Mouse (Mus musculus): ENCODE data around the gene Gramd1b. TPM values are rescaled to one million over a fixed set of nuclear protein-coding genes. Genes with fewer than 3 reads are reported as not detected.

Gramd1b gene
- polyA plus RNA-seq, 1 experiment from 2014 or later = 4.0 TPM

DNA sequence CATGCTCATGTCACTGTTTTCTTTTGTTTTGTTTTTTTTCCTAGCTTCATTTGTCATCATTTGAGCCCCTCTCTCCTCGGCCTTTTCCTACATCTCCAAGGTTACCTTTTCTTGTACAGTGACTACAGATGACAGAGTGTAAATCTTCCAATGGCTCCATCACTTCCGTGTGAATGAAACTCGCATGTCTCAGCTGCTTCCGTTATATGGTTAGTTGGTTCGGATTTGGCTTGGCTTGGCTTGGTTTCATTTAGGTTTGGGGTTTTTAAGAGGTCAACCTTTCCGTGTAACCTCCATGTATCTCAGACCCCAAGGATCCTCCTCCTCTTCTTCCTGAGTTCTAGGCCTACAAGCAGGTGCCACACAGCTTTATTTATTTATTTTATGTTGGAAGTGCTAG lies 77.3 kb downstream of the Gramd1b start:
- Histone ChIP-seq H3K36me3 (no peaks in the 10 kb centered on the region), H3K4me1 (no peaks in the 10 kb centered on the region), H3K9ac (no peak overlapping the region), H3K4me2 (no peak overlapping the region), H3K27ac (no peak overlapping the region), H3K27me3 (replicated peaks) (no peaks in the 10 kb centered on the region), H3K9me3 (no peaks in the 10 kb centered on the region), H3K4me3 (replicated peaks) (no peak overlapping the region)
- ATAC-seq (ENCODE audit: insufficient read depth, low FRiP score, low read depth) = no peak
- WGBS = 91% methylated on average over 6 of the region's 6 CpGs

DNA sequence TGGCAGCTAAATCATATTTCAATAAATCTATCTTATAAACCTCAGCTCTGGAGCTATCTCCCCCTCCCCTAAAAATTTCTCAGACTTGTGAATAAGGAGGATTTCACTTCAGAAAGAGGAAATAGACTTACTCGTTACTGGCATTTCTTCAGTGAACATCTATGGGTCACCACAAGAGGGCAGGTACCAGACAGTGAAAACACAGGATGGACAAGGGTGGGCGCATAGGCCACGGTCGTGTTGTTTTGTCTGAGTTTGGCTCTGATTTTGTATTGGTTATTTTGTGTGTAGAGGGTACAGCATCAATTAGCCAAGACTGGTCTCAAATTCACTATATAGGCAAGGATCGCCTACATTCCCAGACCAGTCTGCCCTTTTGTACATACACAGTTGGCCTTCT lies 79.0 kb downstream of the Gramd1b start:
- 65% methylated on average over 5 of the region's 5 CpGs for WGBS
- no peaks in the 10 kb centered on the region for H3K4me1 ChIP-seq

DNA sequence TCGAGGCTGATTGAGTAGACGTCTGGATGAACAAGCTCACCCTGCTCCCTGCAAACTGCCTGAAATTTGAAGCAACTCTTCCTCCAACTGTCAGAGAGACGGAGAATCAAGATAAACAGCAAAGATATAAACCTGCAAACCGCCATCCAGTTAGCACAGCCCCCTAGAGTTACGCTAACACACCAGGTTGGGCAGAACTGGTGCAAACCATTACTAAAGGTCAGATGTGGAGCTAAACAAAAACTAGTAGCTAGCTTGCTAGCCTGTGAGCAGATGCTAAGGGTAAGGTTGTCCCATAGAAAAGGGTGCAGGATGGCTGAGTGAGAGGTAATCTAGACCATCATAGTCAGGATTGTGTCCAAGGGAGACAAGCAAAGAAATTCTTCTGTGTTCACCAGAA lies 80.4 kb downstream of the Gramd1b start:
- Histone ChIP-seq H3K27me3 (replicated peaks) (no peaks in the 10 kb centered on the region), H3K9ac (no peak overlapping the region), H3K9me3 (no peaks in the 10 kb centered on the region), H3K4me1 (no peaks in the 10 kb centered on the region), H3K27ac (no peak overlapping the region), H3K4me3 (replicated peaks) (no peak overlapping the region), H3K4me2 (no peak overlapping the region), H3K36me3 (no peaks in the 10 kb centered on the region)
- WGBS = 57% methylated on average over 5 of the region's 5 CpGs
- ATAC-seq (ENCODE audit: insufficient read depth, low FRiP score, low read depth) = no peak

More for the DNA sequence above, 79.0 kb downstream of the Gramd1b start:
- ATAC-seq (ENCODE audit: insufficient read depth, low FRiP score, low read depth) = no peak
- Histone ChIP-seq H3K27ac (no peak overlapping the region), H3K36me3 (no peaks in the 10 kb centered on the region), H3K4me3 (replicated peaks) (no peak overlapping the region), H3K9me3 (no peaks in the 10 kb centered on the region), H3K27me3 (replicated peaks) (no peaks in the 10 kb centered on the region), H3K4me2 (no peak overlapping the region), H3K9ac (no peak overlapping the region)

GRCm38 (mm10) chr9:40450417-40450714 lies 80.8 kb downstream of the Gramd1b start:
- H3K36me3 ChIP-seq = no peaks in the 10 kb centered on the region
- no peak overlapping the region for H3K27ac ChIP-seq
- H3K27me3 ChIP-seq (replicated peaks) = no peaks in the 10 kb centered on the region
- no peaks in the 10 kb centered on the region for H3K9me3 ChIP-seq
- no peak overlapping the region for H3K4me3 ChIP-seq (replicated peaks)
- 44% methylated on average over 7 of the region's 7 CpGs for WGBS
- no peak for ATAC-seq (ENCODE audit: insufficient read depth, low FRiP score, low read depth)
- no peak overlapping the region for H3K9ac ChIP-seq
- H3K4me1 ChIP-seq = no peaks in the 10 kb centered on the region
- no peak overlapping the region for H3K4me2 ChIP-seq

DNA sequence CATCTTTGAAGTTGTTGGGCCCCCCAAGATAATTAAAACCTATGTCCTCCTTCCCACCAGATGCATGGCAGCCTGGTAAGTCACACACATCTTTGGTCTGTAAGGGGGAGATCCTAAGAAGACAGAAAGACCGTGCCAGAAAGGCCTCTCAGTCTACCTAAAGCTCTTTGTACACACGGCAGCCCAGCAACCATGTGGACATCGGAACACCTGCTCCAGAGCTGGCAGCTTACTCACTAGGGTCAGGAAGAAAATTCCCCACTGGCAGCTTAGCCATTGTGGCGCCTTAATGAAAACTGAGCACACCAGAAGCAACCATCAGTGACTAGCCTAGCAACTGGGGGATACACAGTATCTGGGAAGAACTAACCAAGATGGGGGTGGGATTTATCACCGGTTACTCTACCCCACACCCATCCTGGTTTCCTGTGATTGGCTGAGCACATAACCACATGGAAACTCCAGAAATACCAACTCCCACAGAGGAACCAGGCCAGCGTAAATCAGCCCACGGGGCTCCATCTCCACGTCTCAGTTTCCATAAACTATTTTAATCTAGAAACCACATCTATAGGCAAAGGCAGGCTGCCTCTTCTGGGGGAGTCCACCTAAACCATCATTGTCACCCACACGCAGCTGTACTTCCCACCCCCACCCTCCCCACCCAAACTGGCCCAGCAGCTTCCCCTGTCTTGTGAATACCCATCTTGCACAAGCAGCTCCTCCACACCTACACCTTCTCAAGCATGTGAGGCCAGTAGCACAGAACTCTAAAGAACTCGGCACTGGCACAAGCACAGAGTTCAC lies 81.4 kb downstream of the Gramd1b start:
- 56% methylated on average over 10 of the region's 10 CpGs for WGBS
- H3K27ac ChIP-seq = no peak overlapping the region; the same call in 1 of the 2 replicates
- no peak for ATAC-seq (ENCODE audit: insufficient read depth, low FRiP score, low read depth)

GRCm38 (mm10) chr9:40448646-40449243 lies 82.4 kb downstream of the Gramd1b start:
- 92% methylated on average over 2 of the region's 2 CpGs for WGBS
- Histone ChIP-seq H3K36me3 (no peaks in the 10 kb centered on the region), H3K9ac (no peak overlapping the region), H3K4me1 (no peaks in the 10 kb centered on the region), H3K27me3 (replicated peaks) (no peaks in the 10 kb centered on the region), H3K4me2 (no peak overlapping the region), H3K9me3 (no peaks in the 10 kb centered on the region), H3K4me3 (replicated peaks) (no peak overlapping the region), H3K27ac (no peak overlapping the region)
- no peak for ATAC-seq (ENCODE audit: insufficient read depth, low FRiP score, low read depth)

More for the DNA sequence above, 81.4 kb downstream of the Gramd1b start:
- Histone ChIP-seq H3K4me2 (no peak overlapping the region), H3K36me3 (no peaks in the 10 kb centered on the region), H3K27me3 (replicated peaks) (no peaks in the 10 kb centered on the region), H3K9me3 (no peaks in the 10 kb centered on the region), H3K4me3 (replicated peaks) (no peak overlapping the region), H3K9ac (no peak overlapping the region), H3K4me1 (no peaks in the 10 kb centered on the region)

DNA sequence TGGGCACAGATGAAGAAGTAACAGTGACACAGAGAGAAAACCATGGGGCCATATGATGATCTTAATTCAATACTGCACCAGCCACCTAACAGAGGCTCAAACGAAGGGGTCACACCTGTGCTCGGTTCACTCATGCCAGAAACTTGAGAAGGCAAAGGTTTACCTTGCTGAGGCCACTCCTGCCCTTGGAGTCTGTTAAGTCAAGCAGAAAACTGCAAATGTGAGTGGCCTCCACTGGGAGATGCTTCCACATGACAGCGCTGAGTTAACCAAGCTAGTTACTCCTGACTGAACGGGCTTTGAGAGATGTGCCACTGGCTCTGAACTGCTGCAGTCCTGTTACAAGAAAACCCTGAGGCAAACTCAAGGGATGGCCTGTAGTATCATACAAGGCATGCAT lies 83.9 kb downstream of the Gramd1b start:
- Histone ChIP-seq H3K4me3 (replicated peaks) (no peak overlapping the region), H3K4me2 (no peak overlapping the region), H3K36me3 (no peaks in the 10 kb centered on the region), H3K9ac (no peak overlapping the region), H3K9me3 (no peaks in the 10 kb centered on the region), H3K27me3 (replicated peaks) (no peaks in the 10 kb centered on the region), H3K27ac (no peak overlapping the region), H3K4me1 (no peaks in the 10 kb centered on the region)
- 69% methylated on average over 4 of the region's 4 CpGs for WGBS
- ATAC-seq (ENCODE audit: insufficient read depth, low FRiP score, low read depth) = no peak

GRCm38 (mm10) chr9:40444961-40445360 lies 86.2 kb downstream of the Gramd1b start:
- Histone ChIP-seq H3K27me3 (replicated peaks) (no peaks in the 10 kb centered on the region), H3K4me1 (no peaks in the 10 kb centered on the region), H3K4me2 (no peak overlapping the region), H3K4me3 (replicated peaks) (no peak overlapping the region), H3K9ac (no peak overlapping the region), H3K27ac (no peak overlapping the region), H3K36me3 (no peaks in the 10 kb centered on the region), H3K9me3 (no peaks in the 10 kb centered on the region)
- ATAC-seq (ENCODE audit: insufficient read depth, low FRiP score, low read depth) = no peak
- 89% methylated on average over 6 of the region's 6 CpGs for WGBS

GRCm38 (mm10) chr9:40442784-40443183 lies 88.4 kb downstream of the Gramd1b start:
- WGBS = 58% methylated on average over 5 of the region's 5 CpGs
- H3K9me3 ChIP-seq = no peaks in the 10 kb centered on the region
- no peak overlapping the region for H3K4me2 ChIP-seq
- H3K9ac ChIP-seq = no peak overlapping the region
- H3K36me3 ChIP-seq = no peaks in the 10 kb centered on the region
- no peaks in the 10 kb centered on the region for H3K27me3 ChIP-seq (replicated peaks)
- H3K4me1 ChIP-seq = no peaks in the 10 kb centered on the region
- ATAC-seq (ENCODE audit: insufficient read depth, low FRiP score, low read depth) = no peak
- H3K4me3 ChIP-seq (replicated peaks) = no peak overlapping the region
- H3K27ac ChIP-seq = no peak overlapping the region

- H3K4me3 ChIP-seq (replicated peaks) = no peak overlapping the region
- no peak overlapping the region for H3K27ac ChIP-seq
- H3K4me2 ChIP-seq = no peak overlapping the region
- H3K9ac ChIP-seq = no peak overlapping the region
- no peak for ATAC-seq (ENCODE audit: insufficient read depth, low FRiP score, low read depth)
- 78% methylated on average over 8 of the region's 8 CpGs for WGBS
- no peaks in the 10 kb centered on the region for H3K4me1 ChIP-seq
- no peaks in the 10 kb centered on the region for H3K9me3 ChIP-seq
- H3K36me3 ChIP-seq = no peaks in the 10 kb centered on the region
- no peaks in the 10 kb centered on the region for H3K27me3 ChIP-seq (replicated peaks)
Measured at GRCm38 (mm10) chr9:40439973-40440687, 91.1 kb downstream of the Gramd1b start.

DNA sequence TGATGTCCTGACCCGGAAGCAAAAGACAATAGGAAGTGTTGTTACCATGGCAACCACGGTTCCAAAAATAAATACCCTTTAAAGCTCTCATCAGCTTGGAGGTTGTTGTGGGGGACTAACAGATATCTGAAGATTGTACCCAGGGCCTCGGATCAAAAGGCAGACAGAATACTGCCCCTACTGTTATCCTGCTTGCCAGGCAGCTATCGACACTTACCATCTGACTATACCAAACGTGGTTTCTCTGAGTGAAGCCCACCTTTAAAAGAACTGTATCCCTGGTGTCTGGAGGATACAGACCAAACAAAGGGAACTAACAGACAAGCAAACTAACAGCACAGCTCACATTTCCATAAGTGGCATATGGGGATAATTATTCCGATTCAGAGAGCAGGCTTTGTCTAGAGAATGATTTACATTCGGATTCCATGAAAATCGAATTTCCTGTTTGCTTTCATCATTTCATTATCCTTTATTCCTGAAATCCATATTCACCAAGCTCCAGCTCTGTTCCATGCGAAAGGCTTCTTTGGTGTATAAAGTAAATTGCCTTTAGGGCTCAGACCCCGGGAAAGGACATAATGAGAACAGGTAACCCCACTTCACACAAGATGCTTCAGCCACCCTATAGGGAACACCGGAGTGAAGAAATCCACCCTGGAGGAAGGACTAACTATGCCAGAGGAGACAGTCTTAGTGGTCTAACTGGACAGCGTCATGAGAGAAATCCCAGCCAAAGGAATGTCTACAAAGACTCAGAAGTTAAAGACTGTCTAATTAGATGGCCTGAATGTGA lies 92.3 kb downstream of the Gramd1b start:
- H3K27me3 ChIP-seq (replicated peaks) = no peaks in the 10 kb centered on the region
- 69% methylated on average over 12 of the region's 12 CpGs for WGBS
- H3K9me3 ChIP-seq = no peaks in the 10 kb centered on the region
- H3K4me1 ChIP-seq = no peaks in the 10 kb centered on the region
- no peak overlapping the region for H3K4me3 ChIP-seq (replicated peaks)
- H3K27ac ChIP-seq = no peak overlapping the region
- no peaks in the 10 kb centered on the region for H3K36me3 ChIP-seq
- H3K9ac ChIP-seq = no peak overlapping the region
- ATAC-seq (ENCODE audit: insufficient read depth, low FRiP score, low read depth) = no peak
- no peak overlapping the region for H3K4me2 ChIP-seq

DNA sequence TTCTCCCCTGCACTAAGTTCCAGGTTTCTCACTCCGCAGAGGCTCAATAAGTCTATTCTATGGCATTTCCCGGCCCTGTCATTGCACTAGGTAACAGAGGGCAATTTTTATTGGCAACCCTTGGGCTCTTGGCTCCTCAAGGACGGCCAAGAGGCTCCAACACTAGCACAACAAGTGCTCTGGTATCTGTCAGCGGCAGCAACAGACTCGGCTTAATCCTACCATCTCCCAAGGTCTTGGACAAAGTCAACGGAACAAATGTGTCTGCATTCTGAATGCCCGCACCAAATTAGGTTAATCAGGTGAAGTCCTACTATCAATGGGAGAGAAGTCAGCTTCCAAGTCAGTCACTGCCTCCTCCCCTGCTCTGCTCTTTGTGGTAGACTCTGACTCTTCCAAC lies 93.3 kb downstream of the Gramd1b start:
- Histone ChIP-seq H3K27ac (no peak overlapping the region), H3K36me3 (no peaks in the 10 kb centered on the region), H3K4me2 (no peak overlapping the region), H3K27me3 (replicated peaks) (no peaks in the 10 kb centered on the region), H3K4me3 (replicated peaks) (no peak overlapping the region), H3K4me1 (no peaks in the 10 kb centered on the region), H3K9ac (no peak overlapping the region), H3K9me3 (no peaks in the 10 kb centered on the region)
- 83% methylated on average over 7 of the region's 7 CpGs for WGBS
- ATAC-seq (ENCODE audit: insufficient read depth, low FRiP score, low read depth) = no peak

All from stomach, embryonic 15.5 days (tissue).